Mouse (Mus musculus): Measurements from ENCODE around the gene Hoxa3.

DNA sequence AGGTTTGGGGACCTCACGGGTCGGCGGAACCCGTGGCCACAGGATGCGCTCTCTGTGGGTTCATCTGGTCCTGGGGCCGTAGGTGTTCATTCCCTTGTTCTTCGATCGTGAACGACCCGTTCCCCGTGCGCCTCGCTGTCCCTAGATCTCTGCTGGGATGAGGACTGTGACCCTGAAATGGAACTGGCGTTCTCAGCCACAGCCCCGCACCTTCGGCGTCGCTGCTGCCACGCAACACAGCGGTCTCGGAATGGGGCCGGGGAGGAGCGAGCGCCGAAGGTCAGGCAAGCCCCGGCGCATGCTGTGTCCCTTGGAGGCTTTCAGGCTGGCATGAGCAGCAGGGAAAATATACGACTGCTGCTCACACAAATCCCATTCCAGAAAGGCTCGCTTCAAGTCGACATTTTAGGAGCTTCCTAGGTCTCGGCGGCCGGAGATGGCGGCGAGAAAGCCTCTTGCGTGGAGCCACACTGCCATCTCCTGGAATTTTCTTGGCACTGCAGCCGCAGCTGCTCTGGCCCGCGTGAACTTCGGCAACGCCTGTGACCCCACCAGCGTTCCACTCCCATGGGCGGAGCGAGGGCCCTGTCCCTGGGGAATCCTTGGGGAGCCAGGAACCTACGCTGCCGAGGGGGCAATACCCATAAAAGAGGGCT lies 8.3 kb upstream of the Hoxa3 start, which contains the start of gene Hoxa7:
- TF ChIP-seq CTCF (IDR thresholded peaks at IDR 0.05; ENCODE audit: low read depth, low read length) (peak; percentile 65), POLR2A (IDR thresholded peaks at IDR 0.05; ENCODE audit: borderline replicate concordance, low read depth, low read length) (no peak)
